Mouse (Mus musculus) thymus, adult 2 months (tissue): Measurements from ENCODE around the gene Gcgr.

ENCODE experiments used
- CTCF ChIP-seq: fragments of 200-500 bp; IDR thresholded peaks from 2 replicates; pipeline ENCODE4 v1.5.1; 2012; ENCODE audit warnings: mild to moderate bottlenecking, control low read depth, low read length, moderate library complexity, borderline replicate concordance; ENCODE audit not compliant: control insufficient read depth, poor library complexity, insufficient read depth; ENCODE audit errors: extremely low read depth
- POLR2A ChIP-seq: fragments of 200-500 bp; IDR thresholded peaks from 2 replicates; pipeline ENCODE4 v1.6.1; 2012; ENCODE audit warnings: mild to moderate bottlenecking, low read length, control low read depth, moderate library complexity; ENCODE audit not compliant: control insufficient read depth, poor library complexity, insufficient read depth; ENCODE audit errors: extremely low read depth

DNA sequence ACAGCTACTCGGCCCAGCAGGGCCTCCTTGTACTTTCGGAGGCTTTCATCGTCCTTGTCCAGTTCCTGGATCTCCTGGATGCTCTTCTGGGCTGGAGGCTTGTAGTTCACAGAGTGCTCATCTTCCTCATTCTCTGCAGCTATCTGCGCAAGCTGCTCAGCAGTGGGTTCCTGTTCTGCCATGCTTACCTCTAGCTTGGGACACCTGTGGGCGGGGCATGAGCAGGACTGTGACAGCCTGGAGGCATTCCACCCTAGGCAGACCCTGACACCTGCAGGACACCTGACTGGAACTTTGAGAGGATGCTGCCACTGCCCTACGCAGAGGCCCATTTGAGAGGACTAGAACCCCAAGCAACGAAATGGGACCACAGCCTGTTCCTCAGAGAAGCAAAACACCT, 49.7 kb downstream of the Gcgr start:
- no peak for TF ChIP-seq POLR2A
- TF ChIP-seq CTCF, result no peak
